Mouse (Mus musculus): ENCODE results near the gene Sun2.

Sun2 gene

DNA sequence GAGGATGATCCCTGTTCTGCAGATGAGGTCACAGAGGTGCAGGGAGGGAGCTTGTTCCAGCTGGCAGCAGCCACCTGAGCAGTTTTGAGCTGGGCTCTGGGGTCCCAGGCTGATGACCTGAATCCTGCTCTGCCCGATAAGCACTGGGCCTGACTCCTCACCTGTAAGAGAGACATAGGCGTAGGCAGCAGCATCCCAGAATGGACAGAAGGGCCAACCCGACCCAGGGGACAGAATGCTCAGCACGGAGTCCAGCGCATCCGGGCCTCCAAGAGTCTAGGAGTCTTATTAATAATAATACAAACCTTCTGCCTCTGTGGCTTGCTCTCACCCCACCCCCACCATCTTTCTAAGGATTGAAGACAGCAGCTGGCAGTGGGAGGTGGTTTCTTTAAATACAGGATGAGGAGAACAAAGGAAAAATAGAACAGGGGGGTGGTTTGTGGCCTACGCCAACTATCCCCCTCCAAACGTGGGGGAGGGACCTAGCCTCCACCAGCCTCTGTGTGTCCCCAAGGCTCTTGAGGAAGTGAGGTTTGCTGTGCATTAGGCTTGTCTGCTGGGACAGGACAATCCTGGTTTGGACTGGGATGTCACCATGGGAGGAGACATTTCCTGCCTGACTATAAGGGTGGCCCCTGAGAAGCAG lies 13.8 kb upstream of the Sun2 start:
- in situ Hi-C loops (cut with MboI; ENCODE audit: low sequenced_read_pairs), result no loop called here

- in situ Hi-C loops (cut with MboI; ENCODE audit: low sequenced_read_pairs), result no loop called here
Measured at GRCm38 (mm10) chr15:79755176-79755575, 12.8 kb upstream of the Sun2 start.

GRCm38 (mm10) chr15:79753873-79754272 lies 11.5 kb upstream of the Sun2 start:
- in situ Hi-C loops (cut with MboI; ENCODE audit: low sequenced_read_pairs), result no loop called here

GRCm38 (mm10) chr15:79753420-79753752 lies 11.1 kb upstream of the Sun2 start:
- in situ Hi-C loops (cut with MboI; ENCODE audit: low sequenced_read_pairs), result no loop called here

- in situ Hi-C loops (cut with MboI; ENCODE audit: low sequenced_read_pairs), result no loop called here
Measured at GRCm38 (mm10) chr15:79752742-79753419, 10.5 kb upstream of the Sun2 start.

- in situ Hi-C loops (cut with MboI; ENCODE audit: low sequenced_read_pairs), result no loop called here
Measured at GRCm38 (mm10) chr15:79751772-79752171, 9.4 kb upstream of the Sun2 start.

- in situ Hi-C loops (cut with MboI; ENCODE audit: low sequenced_read_pairs), result no loop called here
Measured at GRCm38 (mm10) chr15:79750266-79750665, 7.9 kb upstream of the Sun2 start.

DNA sequence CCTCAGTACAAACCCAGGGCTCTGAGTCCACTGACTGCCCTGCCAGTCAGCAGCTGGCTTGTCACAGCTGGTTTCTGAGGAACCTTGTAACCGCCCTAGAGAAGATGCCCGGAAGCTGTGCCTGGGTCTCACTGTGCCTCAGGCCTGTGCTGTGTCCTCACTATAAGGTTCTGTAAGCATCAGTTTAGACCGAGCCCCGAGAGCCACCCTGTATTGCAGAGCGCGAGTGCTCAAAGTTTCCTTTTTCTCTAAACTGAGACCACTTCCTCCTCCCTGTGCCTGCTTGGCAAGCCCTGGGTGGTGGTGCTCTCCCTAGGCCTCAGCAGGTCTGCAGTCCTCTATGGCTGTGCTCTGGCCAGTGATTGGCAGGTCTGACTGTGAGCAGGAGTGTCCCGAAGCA lies 6.8 kb upstream of the Sun2 start:
- in situ Hi-C loops (cut with MboI; ENCODE audit: low sequenced_read_pairs), result no loop called here

DNA sequence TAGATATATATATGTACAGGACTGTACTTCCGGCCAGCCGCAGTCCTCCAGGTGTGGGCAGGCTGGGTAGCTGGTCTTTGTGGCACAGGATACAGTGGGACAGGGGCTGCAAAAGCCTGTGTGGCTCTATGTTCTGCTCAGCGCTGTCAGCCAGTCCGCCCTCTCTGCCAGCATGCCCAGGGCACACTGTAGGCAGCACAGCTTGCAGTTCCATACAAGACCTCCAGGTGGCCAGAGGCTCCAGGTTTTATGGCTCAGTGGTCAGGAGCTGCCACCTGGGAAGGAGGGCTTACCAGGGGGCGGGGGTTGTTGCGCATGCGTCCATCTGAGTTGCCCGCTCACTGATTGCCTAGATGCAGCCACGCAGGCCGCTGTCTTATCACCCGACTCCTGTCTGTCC lies 5.7 kb upstream of the Sun2 start:
- in situ Hi-C loops (cut with MboI; ENCODE audit: low sequenced_read_pairs), result no loop called here

GRCm38 (mm10) chr15:79745883-79746282 lies 3.5 kb upstream of the Sun2 start:
- in situ Hi-C loops (cut with MboI; ENCODE audit: low sequenced_read_pairs), result no loop called here

- in situ Hi-C loops (cut with MboI; ENCODE audit: low sequenced_read_pairs), result no loop called here
Measured at GRCm38 (mm10) chr15:79745312-79745711, 3.0 kb upstream of the Sun2 start.

DNA sequence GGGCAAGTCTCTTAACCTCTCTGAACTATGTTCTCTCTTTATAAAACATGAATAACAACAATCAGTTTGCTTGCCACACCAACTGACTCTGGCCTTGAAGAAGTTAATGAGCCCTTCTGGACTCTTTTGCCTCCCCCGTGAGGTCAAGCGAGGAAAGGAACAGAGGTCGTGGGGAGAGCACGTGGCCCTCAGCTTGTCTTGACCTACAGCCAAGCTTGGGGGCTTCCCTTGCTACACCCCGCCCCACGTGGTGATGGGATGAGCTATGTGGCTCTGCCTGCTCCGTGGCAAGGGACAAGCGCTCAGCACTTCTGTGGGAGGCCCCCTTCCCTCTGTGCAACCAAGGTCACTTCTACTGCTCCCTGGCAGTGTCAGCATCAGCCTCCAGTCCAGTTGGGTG lies 2.4 kb upstream of the Sun2 start:
- in situ Hi-C loops (cut with MboI; ENCODE audit: low sequenced_read_pairs), result no loop called here

GRCm38 (mm10) chr15:79744001-79744400 lies 1.7 kb upstream of the Sun2 start:
- in situ Hi-C loops (cut with MboI; ENCODE audit: low sequenced_read_pairs), result no loop called here

GRCm38 (mm10) chr15:79742706-79743023 lies 329 bp upstream of the Sun2 start:
- in situ Hi-C loops (cut with MboI; ENCODE audit: low sequenced_read_pairs), result no loop called here

- in situ Hi-C loops (cut with MboI; ENCODE audit: low sequenced_read_pairs), result no loop called here
Measured at GRCm38 (mm10) chr15:79741173-79741858, 1.0 kb downstream of the Sun2 start.

GRCm38 (mm10) chr15:79740739-79741138 lies 1.6 kb downstream of the Sun2 start:
- in situ Hi-C loops (cut with MboI; ENCODE audit: low sequenced_read_pairs), result no loop called here

DNA sequence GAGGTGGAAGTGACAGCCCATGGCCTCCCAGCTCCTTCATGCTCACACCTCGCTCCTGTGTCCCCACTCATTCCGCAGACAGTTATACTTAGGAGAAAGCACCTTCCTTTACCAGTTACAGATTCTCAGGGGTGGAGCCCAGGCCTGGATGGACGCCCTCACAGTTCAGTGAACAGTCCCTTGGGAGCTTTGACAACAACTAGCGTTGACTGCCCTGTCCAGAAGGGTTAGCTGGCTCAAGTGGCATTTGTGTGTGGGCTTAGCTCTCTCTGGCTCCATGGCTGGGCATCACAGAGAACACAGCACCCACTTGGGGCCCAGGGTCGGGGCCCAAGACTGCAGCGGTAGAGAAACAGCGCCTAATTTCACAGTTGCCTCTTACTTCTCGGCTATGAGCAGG lies 8.0 kb downstream of the Sun2 start:
- in situ Hi-C loops (cut with MboI; ENCODE audit: low sequenced_read_pairs), result no loop called here

DNA sequence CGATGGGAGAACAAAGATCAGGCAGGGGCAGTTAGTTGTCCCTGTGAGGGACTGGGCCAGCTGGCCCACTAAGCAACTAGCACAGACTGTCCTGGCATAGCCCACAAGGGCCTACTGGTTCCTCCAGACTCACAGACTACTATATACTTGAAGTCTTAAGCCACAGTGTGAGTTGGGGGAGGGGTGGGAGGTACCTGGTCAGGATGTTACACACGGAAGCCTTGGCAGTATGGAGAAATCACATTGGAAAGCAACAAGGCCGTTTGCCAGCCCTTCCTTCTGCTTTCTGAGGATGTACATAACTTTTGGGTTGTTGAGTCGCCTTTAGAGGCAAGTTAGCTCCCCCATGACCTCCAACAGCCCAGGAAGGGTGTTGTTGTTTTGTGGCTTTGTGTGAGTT lies 8.7 kb downstream of the Sun2 start:
- in situ Hi-C loops (cut with MboI; ENCODE audit: low sequenced_read_pairs), result no loop called here

DNA sequence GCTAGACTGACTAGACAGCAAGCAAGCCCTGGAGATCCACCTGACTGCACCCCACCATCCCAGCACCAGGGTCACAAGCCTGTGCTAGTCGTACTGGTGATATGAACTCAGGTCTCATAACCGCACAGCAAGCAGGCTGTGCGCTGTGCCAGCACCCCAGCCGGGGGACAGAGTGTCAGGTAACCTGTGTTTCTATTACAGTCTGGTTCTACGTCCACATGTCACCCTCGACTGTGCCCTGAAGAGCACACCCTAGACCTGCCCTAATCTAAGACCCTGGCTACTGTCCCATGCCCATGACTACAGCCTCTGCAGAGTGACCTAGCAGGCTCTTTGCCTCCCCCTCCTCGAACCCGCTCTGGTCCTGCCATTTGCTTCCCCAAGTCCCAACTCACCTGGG lies 9.1 kb downstream of the Sun2 start:
- in situ Hi-C loops (cut with MboI; ENCODE audit: low sequenced_read_pairs), result no loop called here

DNA sequence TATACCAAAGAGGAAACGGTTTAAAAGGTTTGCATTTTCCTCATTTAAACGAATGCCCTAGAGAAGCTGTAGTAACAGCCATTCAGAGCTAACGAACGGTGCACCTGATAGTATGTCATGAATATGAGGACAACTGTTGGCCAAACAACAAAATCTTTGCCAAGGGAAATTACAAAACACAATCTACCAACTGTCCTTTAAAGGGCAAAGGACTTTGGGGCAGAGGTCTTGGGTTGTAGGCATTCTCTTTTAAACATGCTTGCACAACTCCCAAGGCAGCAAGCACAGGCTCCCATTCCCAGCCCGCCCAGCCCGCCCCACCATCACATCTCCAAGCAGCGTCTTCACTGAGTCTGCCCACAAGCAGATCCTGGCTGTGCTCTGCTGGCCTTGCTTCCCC lies 10.8 kb downstream of the Sun2 start:
- in situ Hi-C loops (cut with MboI; ENCODE audit: low sequenced_read_pairs), result no loop called here

DNA sequence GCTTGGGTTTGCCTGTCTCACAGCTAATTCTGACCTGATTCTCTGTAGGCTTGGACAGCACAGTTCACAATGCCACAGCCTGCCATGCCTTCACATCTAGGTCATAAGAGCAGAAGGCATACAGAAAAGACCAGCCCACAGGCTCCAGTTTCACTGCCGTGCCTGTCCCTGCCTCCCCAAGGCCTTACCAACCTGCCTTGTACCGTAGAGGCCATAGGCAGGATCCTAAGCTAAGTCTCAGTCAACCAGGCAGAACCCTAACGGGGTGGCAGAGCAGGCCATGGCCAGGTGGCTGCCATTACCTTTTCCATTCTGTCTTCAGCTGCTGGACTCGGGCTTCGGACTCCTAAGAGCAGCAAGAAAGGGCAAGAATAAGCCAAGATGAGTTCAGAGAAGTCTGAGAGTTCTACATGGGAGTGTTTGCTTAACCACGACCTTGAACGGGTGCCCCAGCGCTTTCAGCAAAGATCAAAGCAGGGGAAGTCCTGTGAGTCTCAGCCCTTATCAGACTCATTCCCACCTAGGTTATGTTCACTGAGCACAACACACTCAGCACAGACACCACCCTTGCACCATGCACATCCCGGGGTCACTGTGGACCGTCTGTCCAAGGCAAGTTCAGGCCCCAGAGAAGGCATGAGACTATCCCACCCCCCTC lies 13.5 kb downstream of the Sun2 start:
- in situ Hi-C loops (cut with MboI; ENCODE audit: low sequenced_read_pairs), result no loop called here

DNA sequence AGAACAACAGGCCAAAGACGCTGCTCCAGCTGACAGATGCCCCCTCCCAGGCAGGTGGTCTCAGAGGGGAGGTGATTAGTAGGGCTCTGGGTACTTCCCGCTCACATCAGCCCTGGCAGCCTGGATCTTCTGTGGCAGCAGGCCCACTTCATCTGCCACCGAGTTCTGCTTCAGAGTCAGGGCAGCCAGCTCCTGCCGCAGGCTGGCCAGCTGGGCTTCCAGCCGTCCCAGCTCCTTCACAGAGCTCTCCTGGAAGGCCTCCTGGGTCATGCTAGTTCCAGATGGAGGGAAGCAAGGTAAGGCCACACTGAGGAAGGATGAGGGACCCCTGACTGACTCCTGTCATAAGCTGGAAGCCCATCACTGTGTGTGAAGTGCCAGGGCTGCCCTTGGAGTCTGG lies 14.0 kb downstream of the Sun2 start:
- in situ Hi-C loops (cut with MboI; ENCODE audit: low sequenced_read_pairs), result no loop called here
